Mouse (Mus musculus): ENCODE data around the gene Cacng7. TPM values are rescaled to one million over a fixed set of nuclear protein-coding genes. Genes with fewer than 3 reads are reported as not detected.
"Not testable (repeated sequence)": the region's sequence is repeated elsewhere in the genome, so short reads cannot be mapped to it uniquely, and the experiment has no call there.

Cacng7 gene
- polyA plus RNA-seq, 1 experiment from 2014 or later = 3.0 TPM

DNA sequence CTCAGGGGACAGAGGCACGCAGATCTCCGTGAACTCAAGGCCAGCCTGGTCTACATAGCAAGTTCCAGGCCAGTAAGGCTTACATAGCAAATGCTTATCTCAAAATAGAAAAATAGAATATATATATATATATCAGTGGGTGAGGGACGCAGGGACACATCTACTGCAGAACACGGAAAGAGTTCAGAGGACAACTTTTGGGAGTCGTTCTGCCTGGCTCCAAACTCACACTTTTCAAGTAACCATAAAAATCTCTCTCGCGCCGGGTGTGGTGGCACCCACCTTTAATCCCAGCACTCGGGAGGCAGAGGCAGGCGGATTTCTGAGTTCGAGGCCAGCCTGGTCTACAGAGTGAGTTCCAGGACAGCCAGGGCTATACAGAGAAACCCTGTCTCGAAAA lies 40.5 kb upstream of the Cacng7 start:
- H3K9me3 ChIP-seq; H3K9ac ChIP-seq (replicated peaks); ATAC-seq (ENCODE audit: insufficient number of reproducible peaks, insufficient read depth, low FRiP score, low TSS enrichment, low read depth); H3K27me3 ChIP-seq: not testable (repeated sequence)
- Histone ChIP-seq H3K4me1 (replicated peaks) (peaks cover 39% of the 10 kb centered on the region), H3K27ac (peak overlapping the region; percentile 80; the same call in 1 of the 2 replicates), H3K36me3 (peaks cover 26% of the 10 kb centered on the region), H3K4me3 (replicated peaks) (peak overlapping the region; percentile 43), H3K4me2 (peak overlapping the region; percentile 66)
- 64% methylated on average over 12 of the region's 12 CpGs for WGBS

DNA sequence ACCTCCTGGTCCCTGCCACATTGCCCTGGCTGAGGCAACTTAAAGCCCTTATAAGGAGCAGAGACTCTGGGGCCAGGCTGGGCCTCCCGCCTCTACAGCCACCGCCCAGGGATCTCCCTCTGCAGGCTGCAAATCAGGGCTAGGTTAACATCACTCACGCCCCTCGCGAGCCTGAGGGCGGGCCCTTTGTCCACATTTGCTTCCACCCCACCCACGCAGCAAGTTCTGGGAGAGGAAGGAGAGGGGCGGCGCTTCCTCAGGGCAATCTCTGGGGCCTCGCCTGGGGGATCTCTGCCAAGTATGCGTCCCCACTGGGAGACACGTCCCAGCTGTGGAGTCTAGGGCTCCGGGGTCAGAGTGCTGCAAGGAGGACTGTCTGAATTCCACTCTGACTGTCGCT lies 40.0 kb upstream of the Cacng7 start:
- Histone ChIP-seq H3K9ac (replicated peaks) (peak overlapping the region; percentile 63), H3K27me3 (no peaks in the 10 kb centered on the region), H3K4me1 (replicated peaks) (peaks cover 39% of the 10 kb centered on the region), H3K9me3 (no peaks in the 10 kb centered on the region), H3K36me3 (peaks cover 31% of the 10 kb centered on the region), H3K4me2 (peak overlapping the region; percentile 66), H3K4me3 (replicated peaks) (peak overlapping the region; percentile 43), H3K27ac (peak overlapping the region; percentile 80)
- peak; percentile 39 for ATAC-seq (ENCODE audit: insufficient number of reproducible peaks, insufficient read depth, low FRiP score, low TSS enrichment, low read depth)
- 2% methylated on average over 14 of the region's 14 CpGs for WGBS

DNA sequence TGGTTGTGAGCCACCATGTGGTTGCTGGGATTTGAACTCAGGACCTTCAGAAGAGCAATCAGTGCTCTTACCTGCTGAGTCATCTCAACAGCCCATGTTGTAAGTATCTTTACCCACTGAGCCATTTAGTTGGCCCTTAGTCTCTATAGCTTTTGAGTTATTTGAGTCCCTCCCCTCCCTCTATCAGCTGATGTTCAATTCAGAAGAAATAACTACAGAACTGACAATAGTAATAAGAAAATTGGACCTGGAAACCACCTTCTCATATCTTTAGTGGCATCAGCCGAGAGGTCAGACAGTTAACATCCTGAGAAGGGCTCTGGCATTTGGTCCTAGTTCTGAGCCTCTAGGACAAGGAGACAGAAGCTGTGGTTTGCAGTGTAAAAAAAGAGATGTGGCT lies 38.0 kb upstream of the Cacng7 start:
- Histone ChIP-seq H3K36me3 (peaks cover 49% of the 10 kb centered on the region), H3K9ac (replicated peaks) (no peak overlapping the region), H3K27me3 (peaks cover 4% of the 10 kb centered on the region; the same call in 1 of the 2 replicates), H3K9me3 (no peaks in the 10 kb centered on the region), H3K4me1 (replicated peaks) (peaks cover 30% of the 10 kb centered on the region), H3K4me2 (no peak overlapping the region), H3K4me3 (replicated peaks) (no peak overlapping the region), H3K27ac (no peak overlapping the region)
- 88% methylated on average over 1 of the region's 1 CpGs for WGBS
- no peak for ATAC-seq (ENCODE audit: insufficient number of reproducible peaks, insufficient read depth, low FRiP score, low TSS enrichment, low read depth)

DNA sequence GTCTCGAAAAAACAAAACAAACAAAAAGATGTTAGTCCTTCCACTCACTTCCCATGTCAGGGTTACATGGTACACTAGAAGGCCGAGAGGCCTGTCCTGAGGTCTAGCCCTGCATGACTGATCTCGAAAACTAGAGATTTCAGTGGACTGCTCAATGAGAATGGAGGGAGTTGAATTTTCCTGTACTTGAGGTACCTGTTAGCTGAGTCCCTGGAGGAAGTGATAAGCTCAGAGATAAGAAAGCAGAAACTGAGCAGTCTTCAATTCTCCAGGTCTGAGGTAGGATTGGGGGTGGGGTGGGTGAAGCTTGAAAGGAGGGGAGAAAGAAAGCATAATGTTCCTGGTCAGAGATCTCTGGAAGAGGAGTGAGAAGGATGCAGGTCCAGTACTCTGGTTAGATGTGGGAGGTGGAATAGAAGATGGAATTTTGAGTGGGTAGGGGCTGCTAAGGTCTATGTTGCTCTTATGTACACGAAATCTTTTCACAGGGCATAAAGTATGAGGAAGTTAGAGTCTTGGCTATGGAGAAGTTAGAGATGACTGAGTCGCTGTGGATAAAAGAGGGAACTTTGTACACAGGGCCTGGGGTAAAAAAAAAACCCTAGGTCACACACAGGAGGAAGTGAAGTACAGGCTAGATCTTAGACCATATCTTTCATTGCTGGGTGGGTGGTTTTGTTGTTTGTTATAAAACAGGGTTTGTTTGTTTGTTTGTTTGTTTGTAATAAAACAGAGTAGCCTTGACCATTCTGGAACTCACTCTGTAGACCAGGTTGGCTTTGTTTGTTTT lies 37.2 kb upstream of the Cacng7 start:
- H3K9me3 ChIP-seq = no peaks in the 10 kb centered on the region
- peaks cover 27% of the 10 kb centered on the region; the same call in 1 of the 2 replicates for H3K4me1 ChIP-seq (replicated peaks)
- peaks cover 53% of the 10 kb centered on the region for H3K36me3 ChIP-seq
- H3K27me3 ChIP-seq = peaks cover 11% of the 10 kb centered on the region
- no peak overlapping the region for H3K4me3 ChIP-seq (replicated peaks)
- 91% methylated on average over 5 of the region's 5 CpGs for WGBS
- H3K4me2 ChIP-seq = no peak overlapping the region
- no peak overlapping the region for H3K9ac ChIP-seq (replicated peaks)
- ATAC-seq (ENCODE audit: insufficient number of reproducible peaks, insufficient read depth, low FRiP score, low TSS enrichment, low read depth) = no peak
- H3K27ac ChIP-seq = no peak overlapping the region

DNA sequence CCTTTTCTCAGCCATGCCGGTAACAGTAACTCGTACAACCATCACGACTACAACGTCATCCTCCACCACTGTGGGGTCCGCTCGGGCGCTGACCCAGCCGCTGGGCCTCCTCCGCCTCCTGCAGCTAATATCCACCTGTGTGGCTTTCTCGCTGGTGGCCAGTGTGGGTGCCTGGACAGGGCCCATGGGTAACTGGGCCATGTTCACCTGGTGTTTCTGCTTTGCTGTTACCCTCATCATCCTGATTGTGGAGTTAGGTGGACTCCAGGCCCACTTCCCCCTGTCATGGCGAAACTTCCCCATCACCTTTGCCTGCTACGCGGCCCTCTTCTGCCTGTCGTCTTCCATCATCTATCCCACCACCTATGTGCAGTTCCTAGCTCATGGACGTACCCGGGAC lies 36.0 kb upstream of the Cacng7 start:
- Histone ChIP-seq H3K4me1 (replicated peaks) (peaks cover 15% of the 10 kb centered on the region; the same call in 1 of the 2 replicates), H3K27me3 (peaks cover 23% of the 10 kb centered on the region), H3K4me2 (no peak overlapping the region), H3K36me3 (peaks cover 53% of the 10 kb centered on the region), H3K4me3 (replicated peaks) (no peak overlapping the region), H3K27ac (no peak overlapping the region), H3K9me3 (no peaks in the 10 kb centered on the region), H3K9ac (replicated peaks) (no peak overlapping the region)
- no peak for ATAC-seq (ENCODE audit: insufficient number of reproducible peaks, insufficient read depth, low FRiP score, low TSS enrichment, low read depth)
- WGBS = 95% methylated on average over 16 of the region's 16 CpGs

DNA sequence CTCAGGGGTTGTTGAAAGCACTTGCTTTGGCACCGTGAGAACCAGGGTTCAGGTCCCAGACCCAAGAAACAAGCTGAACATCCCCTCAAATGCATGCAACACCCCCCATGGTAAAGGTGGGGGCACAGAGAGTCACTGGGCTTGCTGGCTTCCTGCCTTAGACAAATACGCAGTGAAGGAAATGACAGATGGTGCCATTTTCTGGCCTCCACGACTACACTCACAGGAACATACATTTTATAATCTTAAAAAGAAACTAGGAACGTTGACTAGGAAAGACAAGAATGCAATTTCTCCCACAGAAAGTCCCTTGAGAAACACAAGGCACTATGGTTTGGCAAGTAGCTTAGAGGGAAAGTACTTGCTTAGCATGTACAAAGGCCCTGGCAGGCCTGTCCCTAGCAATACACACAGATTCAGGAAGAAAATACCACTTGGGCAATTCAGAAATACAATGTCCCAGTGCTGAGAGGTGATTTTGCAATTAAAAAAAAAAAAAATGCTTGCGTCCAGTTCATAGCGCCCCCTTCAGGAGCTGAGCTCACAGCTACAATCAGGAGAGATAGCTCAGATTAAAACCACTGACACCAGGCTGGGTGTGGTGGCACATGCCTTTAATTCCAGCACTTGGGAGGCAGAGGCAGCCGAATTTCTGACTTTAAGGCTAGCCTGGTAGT lies 32.7 kb upstream of the Cacng7 start:
- no peak overlapping the region for H3K27ac ChIP-seq
- no peak overlapping the region for H3K9ac ChIP-seq (replicated peaks)
- H3K4me3 ChIP-seq (replicated peaks) = no peak overlapping the region
- peaks cover 29% of the 10 kb centered on the region for H3K4me1 ChIP-seq (replicated peaks)
- peaks cover 57% of the 10 kb centered on the region for H3K27me3 ChIP-seq
- H3K36me3 ChIP-seq = peaks cover 40% of the 10 kb centered on the region
- H3K9me3 ChIP-seq = no peaks in the 10 kb centered on the region
- ATAC-seq (ENCODE audit: insufficient number of reproducible peaks, insufficient read depth, low FRiP score, low TSS enrichment, low read depth) = no peak
- WGBS = 59% methylated on average over 7 of the region's 7 CpGs
- no peak overlapping the region for H3K4me2 ChIP-seq

DNA sequence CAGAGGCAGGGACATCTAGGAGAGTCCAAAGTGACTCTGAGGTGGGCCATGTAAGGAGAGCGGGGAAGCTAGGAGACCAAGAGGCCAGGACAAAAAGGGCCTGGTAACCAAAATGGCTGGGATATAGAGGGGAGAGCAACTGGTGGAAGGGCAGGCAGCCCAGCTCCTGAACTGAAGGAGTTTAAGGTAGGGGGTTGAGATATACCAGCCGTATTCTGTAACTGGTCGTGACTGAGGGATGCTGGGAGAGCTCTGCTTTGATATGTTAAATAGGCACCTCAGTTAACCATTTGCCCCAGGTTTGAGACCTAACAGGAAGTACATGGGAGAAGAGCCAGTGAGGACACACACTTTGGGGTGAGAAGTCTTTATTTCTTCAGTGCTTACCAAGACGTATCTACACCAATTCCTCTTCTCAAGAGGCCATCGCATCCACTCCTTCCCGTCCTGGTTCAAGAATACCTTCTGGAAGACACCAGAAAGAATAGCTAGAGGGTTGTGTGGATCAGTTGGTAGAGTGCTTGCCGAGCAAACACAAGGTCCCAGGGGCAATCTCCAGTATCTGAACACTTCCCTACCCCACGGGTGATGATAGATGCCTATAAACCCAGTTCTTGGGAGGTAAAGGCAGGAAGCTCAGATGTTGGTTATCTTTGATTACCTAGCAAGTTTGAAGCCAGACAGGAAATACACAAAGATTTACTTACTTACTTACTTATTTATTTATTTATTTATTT lies 31.7 kb upstream of the Cacng7 start:
- no peak for ATAC-seq (ENCODE audit: insufficient number of reproducible peaks, insufficient read depth, low FRiP score, low TSS enrichment, low read depth)
- Histone ChIP-seq H3K9me3 (no peaks in the 10 kb centered on the region), H3K27ac (no peak overlapping the region), H3K36me3 (peaks cover 35% of the 10 kb centered on the region), H3K9ac (replicated peaks) (no peak overlapping the region), H3K4me2 (no peak overlapping the region), H3K4me1 (replicated peaks) (peaks cover 29% of the 10 kb centered on the region), H3K4me3 (replicated peaks) (no peak overlapping the region), H3K27me3 (peaks cover 66% of the 10 kb centered on the region)
- WGBS = 64% methylated on average over 8 of the region's 8 CpGs

DNA sequence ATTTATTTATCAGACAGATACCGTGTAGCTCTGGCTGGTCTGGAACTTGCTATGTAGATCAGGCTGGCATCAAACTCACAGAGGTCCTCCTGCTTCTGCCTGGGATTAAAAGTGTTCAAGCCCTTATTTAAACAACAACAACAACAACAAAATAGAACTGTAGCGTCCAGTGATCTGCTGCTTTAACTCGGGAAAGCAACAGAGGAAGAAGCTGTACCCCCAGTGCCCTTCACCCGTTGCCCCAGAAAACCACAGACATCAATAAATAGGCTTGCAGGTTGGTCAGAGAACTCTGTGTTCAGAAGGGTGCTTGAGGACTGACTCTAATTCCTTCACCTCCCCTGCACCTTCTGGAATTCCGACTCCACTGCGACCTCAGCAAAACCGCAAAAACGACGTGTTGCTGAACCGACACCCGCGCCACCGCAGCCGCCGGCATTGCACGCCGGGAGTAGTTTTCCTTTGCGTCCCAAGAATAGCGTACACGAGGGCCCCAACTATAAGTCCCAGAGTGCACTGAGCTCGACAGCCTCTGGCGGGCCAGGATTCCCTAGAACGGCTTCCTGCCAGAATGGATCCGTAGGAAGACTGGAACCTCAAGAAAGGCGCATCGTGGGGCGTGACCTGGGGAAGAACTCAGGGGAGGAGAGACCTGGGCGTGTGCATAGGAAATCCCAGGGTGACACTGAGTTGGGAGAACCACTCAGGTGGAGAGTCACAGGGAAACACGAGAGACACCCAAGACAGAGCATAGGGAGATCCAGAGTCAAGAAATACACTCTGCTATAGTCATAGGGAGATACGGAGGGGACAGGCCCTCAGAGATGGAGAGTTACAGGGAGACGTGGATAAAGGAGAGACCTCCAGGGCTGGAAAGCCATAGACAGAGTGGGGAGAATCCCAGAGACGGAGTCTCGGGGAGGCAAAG lies 30.9 kb upstream of the Cacng7 start:
- peaks cover 29% of the 10 kb centered on the region for H3K4me1 ChIP-seq (replicated peaks)
- H3K9ac ChIP-seq (replicated peaks) = 0 out of 2 replicates have a peak overlapping the region, but pooled peaks have one; percentile 5
- H3K36me3 ChIP-seq = peaks cover 30% of the 10 kb centered on the region
- H3K27ac ChIP-seq = no peak overlapping the region
- H3K4me3 ChIP-seq (replicated peaks) = peak overlapping the region; percentile 36
- peaks cover 71% of the 10 kb centered on the region for H3K27me3 ChIP-seq
- WGBS = 6% methylated on average over 33 of the region's 33 CpGs
- H3K9me3 ChIP-seq = no peaks in the 10 kb centered on the region
- H3K4me2 ChIP-seq = peak overlapping the region; percentile 63
- ATAC-seq (ENCODE audit: insufficient number of reproducible peaks, insufficient read depth, low FRiP score, low TSS enrichment, low read depth) = no peak

DNA sequence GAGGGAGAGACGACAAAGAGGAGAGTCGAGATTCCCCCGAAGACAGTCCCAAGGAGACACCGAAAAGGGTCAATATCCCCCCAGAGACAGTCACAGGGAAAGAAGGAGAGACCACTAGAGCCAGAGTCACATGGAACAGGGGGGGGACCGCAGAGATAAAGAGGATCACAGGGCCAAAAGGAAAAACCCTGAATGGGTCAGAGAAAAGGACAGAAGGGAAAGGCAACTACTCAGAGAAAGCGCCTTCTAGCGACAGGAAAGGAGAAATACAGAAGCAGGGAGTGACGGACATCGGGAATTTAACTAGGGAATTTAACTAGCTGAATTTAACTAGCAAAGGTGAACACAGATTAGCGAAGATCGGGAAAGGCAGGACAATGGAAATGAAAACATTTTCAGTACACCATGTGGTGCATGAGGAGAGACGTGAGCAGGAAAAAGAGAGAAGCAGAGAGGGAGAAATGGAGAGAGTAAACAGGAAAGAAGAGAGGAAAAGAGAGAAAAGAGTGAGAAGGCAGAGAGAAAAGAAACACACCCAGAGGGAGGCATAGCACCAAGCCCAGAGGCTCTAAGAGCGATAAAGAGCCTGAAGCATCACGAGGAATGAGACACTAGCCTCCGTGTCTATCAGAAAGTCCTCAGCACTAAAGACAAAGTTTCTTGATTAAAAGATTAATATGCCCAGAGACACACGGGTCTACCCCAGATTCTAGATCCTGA lies 30.0 kb upstream of the Cacng7 start:
- Histone ChIP-seq H3K4me2 (peak overlapping the region; percentile 63), H3K9me3 (no peaks in the 10 kb centered on the region), H3K27me3 (peaks cover 71% of the 10 kb centered on the region), H3K27ac (no peak overlapping the region), H3K4me1 (replicated peaks) (peaks cover 29% of the 10 kb centered on the region), H3K36me3 (peaks cover 22% of the 10 kb centered on the region; the same call in 1 of the 2 replicates), H3K9ac (replicated peaks) (no peak overlapping the region), H3K4me3 (replicated peaks) (peak overlapping the region; percentile 36)
- ATAC-seq (ENCODE audit: insufficient number of reproducible peaks, insufficient read depth, low FRiP score, low TSS enrichment, low read depth) = no peak
- 2% methylated on average over 16 of the region's 16 CpGs for WGBS

DNA sequence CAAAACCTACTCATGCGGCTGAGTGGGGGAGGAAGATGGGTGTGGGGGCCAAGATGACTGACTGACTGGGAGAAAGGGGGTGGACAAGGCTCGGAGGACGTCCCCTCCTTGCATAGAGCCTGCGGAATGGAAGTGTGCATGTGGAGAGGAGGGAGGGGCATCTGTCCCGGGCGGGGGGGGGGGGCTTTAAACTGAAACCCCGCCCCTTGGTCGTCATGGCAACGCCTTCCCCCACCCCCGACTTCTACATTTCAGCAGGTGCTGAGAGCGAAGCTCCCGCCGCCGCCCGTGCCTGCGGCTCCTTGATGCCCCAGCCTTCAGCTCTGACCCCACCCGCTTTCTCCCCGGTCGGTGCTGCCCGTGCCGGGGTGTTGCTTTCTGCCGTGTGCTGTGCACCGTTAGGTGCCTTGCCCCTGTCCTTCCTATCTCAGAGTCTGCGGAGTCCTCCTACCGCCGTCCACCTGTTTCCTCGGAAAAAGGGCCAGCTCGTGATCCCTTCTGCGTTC lies 29.4 kb upstream of the Cacng7 start:
- Histone ChIP-seq H3K9ac (replicated peaks) (0 out of 2 replicates have a peak overlapping the region, but pooled peaks have one; percentile 27), H3K27me3 (peaks cover 71% of the 10 kb centered on the region), H3K27ac (no peak overlapping the region), H3K4me2 (peak overlapping the region; percentile 63), H3K36me3 (peaks cover 16% of the 10 kb centered on the region; the same call in 1 of the 2 replicates), H3K4me1 (replicated peaks) (peaks cover 29% of the 10 kb centered on the region), H3K9me3 (no peaks in the 10 kb centered on the region), H3K4me3 (replicated peaks) (peak overlapping the region; percentile 36)
- under 1% methylated on average over 25 of the region's 29 CpGs for WGBS
- peak; percentile 73; the same call in 1 of the 2 replicates for ATAC-seq (ENCODE audit: insufficient number of reproducible peaks, insufficient read depth, low FRiP score, low TSS enrichment, low read depth)

Data from limb, embryonic 12.5 days (tissue).